Mouse (Mus musculus) MEL (cell line): ENCODE results near the gene Hoxd10. TPM values are rescaled to one million over a fixed set of nuclear protein-coding genes. Genes with fewer than 3 reads are reported as not detected.

ENCODE experiments used
- DNase-seq: peaks from one replicate; pipeline ENCODE4 v3.0.0; 2011; ENCODE audit warnings: low read depth, low spot score
- H3K27ac ChIP-seq: 2 replicates; pipeline ENCODE4 v1.5.1; 2012; ENCODE audit warnings: low read depth, mild to moderate bottlenecking, control low read depth, low read length, moderate library complexity; ENCODE audit not compliant: control insufficient read depth
- H3K27me3 ChIP-seq, 2 experiments: fragments of 150-350 bp in 1 of 2; sonication (generic) in 1 of 2; 2 replicates each; pipeline ENCODE4 v1.6.1; 2012; ENCODE audit warnings: low read length in 2 of 2, mild to moderate bottlenecking in 2 of 2, improper control_type of control experiment in 1 of 2, moderate library complexity in 1 of 2; ENCODE audit not compliant: insufficient read depth in 2 of 2, control insufficient read depth in 1 of 2
- H3K36me3 ChIP-seq, 2 experiments: 2 replicates each; pipeline ENCODE4 v1.6.1; 2012 to 2014; ENCODE audit warnings: low read length in 2 of 2, improper control_type of control experiment in 1 of 2, inconsistent platforms in 1 of 2, mild to moderate bottlenecking in 1 of 2; ENCODE audit not compliant: insufficient read depth in 2 of 2, control insufficient read depth in 1 of 2
- H3K4me1 ChIP-seq, 2 experiments: fragments of 150-350 bp in 1 of 2; sonication (generic) in 1 of 2; 2 replicates each; pipeline ENCODE4 v1.6.1; 2012; ENCODE audit warnings: low read length in 2 of 2, improper control_type of control experiment in 1 of 2, mild to moderate bottlenecking in 1 of 2; ENCODE audit not compliant: insufficient read depth in 2 of 2, control insufficient read depth in 1 of 2
- H3K4me3 ChIP-seq, 2 experiments: fragments of 150-350 bp in 1 of 2; sonication (generic) in 1 of 2; 2 replicates each; pipeline ENCODE4 v1.5.1; 2012; ENCODE audit warnings: low read depth in 2 of 2, low read length in 2 of 2, mild to moderate bottlenecking in 2 of 2, moderate library complexity in 2 of 2, control low read depth in 1 of 2, improper control_type of control experiment in 1 of 2; ENCODE audit not compliant: control insufficient read depth in 1 of 2, insufficient read depth in 1 of 2
- H3K79me2 ChIP-seq: 2 replicates; pipeline ENCODE4 v1.6.1; 2012; ENCODE audit warnings: mild to moderate bottlenecking, low read length, moderate library complexity; ENCODE audit not compliant: control insufficient read depth, poor library complexity, insufficient read depth
- H3K9ac ChIP-seq: 2 replicates; pipeline ENCODE4 v1.6.1; 2012; ENCODE audit warnings: low read depth, mild to moderate bottlenecking, control low read depth, low read length, moderate library complexity; ENCODE audit not compliant: control insufficient read depth, poor library complexity, severe bottlenecking
- H3K9me3 ChIP-seq: fragments of 150-350 bp; sonication (generic); replicated peaks from 2 replicates; pipeline ENCODE4 v1.6.1; 2012; ENCODE audit warnings: mild to moderate bottlenecking, low read length, improper control_type of control experiment, moderate library complexity; ENCODE audit not compliant: insufficient read depth
- BHLHE40 ChIP-seq: IDR thresholded peaks from 2 replicates; pipeline ENCODE4 v1.6.1; 2012; ENCODE audit warnings: low read depth, mild to moderate bottlenecking, inconsistent platforms, low read length, improper control_type of control experiment, borderline replicate concordance
- E2F4 ChIP-seq: IDR thresholded peaks from 2 replicates; pipeline ENCODE4 v1.6.1; 2011; ENCODE audit warnings: low read depth, low read length, improper control_type of control experiment, borderline replicate concordance
- ELF1 ChIP-seq: IDR thresholded peaks from 2 replicates; pipeline ENCODE4 v1.6.1; 2014; ENCODE audit warnings: low read depth, mild to moderate bottlenecking, inconsistent platforms, low read length, improper control_type of control experiment, moderate library complexity
- ETS1 ChIP-seq: IDR thresholded peaks from 2 replicates; pipeline ENCODE4 v1.6.1; 2012; ENCODE audit warnings: low read depth, mild to moderate bottlenecking, inconsistent platforms, low read length, improper control_type of control experiment, moderate library complexity
- GABPA ChIP-seq: IDR thresholded peaks from 2 replicates; pipeline ENCODE4 v1.6.1; 2012; ENCODE audit warnings: low read depth, mild to moderate bottlenecking, inconsistent platforms, low read length, improper control_type of control experiment, moderate library complexity
- GATA1 ChIP-seq: IDR thresholded peaks from 2 replicates; pipeline ENCODE4 v1.6.1; 2011; ENCODE audit warnings: low read depth, low read length, improper control_type of control experiment
- JUND ChIP-seq: IDR thresholded peaks from 2 replicates; pipeline ENCODE4 v1.6.1; 2011; ENCODE audit warnings: low read depth, mild to moderate bottlenecking, improper control_type of control experiment, low read length
- KAT2A ChIP-seq: conservative IDR thresholded peaks from 2 replicates; pipeline ENCODE4 v1.6.1; 2012; ENCODE audit warnings: low read depth, low read length, improper control_type of control experiment, inconsistent platforms
- MXI1 ChIP-seq: IDR thresholded peaks from 2 replicates; pipeline ENCODE4 v1.6.1; 2011; ENCODE audit warnings: mild to moderate bottlenecking, low read depth, low read length, improper control_type of control experiment
- NRF1 ChIP-seq: IDR thresholded peaks from 2 replicates; pipeline ENCODE4 v1.6.1; 2014; ENCODE audit warnings: low read depth, mild to moderate bottlenecking, inconsistent platforms, low read length, improper control_type of control experiment, moderate library complexity; ENCODE audit not compliant: poor library complexity, insufficient read depth, severe bottlenecking
- POLR2AphosphoS5 ChIP-seq: IDR thresholded peaks from 2 replicates; pipeline ENCODE4 v1.6.1; 2012; ENCODE audit warnings: low read depth, borderline replicate concordance, mild to moderate bottlenecking, inconsistent platforms, low read length, moderate library complexity, mixed read lengths
- RCOR1 ChIP-seq: IDR thresholded peaks from 2 replicates; pipeline ENCODE4 v1.6.1; 2012; ENCODE audit warnings: low read depth, mild to moderate bottlenecking, inconsistent platforms, low read length, improper control_type of control experiment
- TAL1 ChIP-seq: IDR thresholded peaks from 2 replicates; pipeline ENCODE4 v1.6.1; 2012; ENCODE audit warnings: mild to moderate bottlenecking, inconsistent platforms, low read length, moderate library complexity, mixed read lengths
- TBP ChIP-seq: IDR thresholded peaks from 2 replicates; pipeline ENCODE4 v1.8.0; 2011; ENCODE audit warnings: low read depth, low read length, improper control_type of control experiment
- TCF12 ChIP-seq: IDR thresholded peaks from 2 replicates; pipeline ENCODE4 v1.6.1; 2014; ENCODE audit warnings: low read depth, mild to moderate bottlenecking, inconsistent platforms, low read length, improper control_type of control experiment, moderate library complexity
- USF1 ChIP-seq: IDR thresholded peaks from 2 replicates; pipeline ENCODE4 v1.6.1; 2014; ENCODE audit warnings: low read depth, mild to moderate bottlenecking, inconsistent platforms, low read length, improper control_type of control experiment, moderate library complexity
- ZC3H11A ChIP-seq: IDR thresholded peaks from 2 replicates; pipeline ENCODE4 v1.6.1; 2012; ENCODE audit warnings: low read depth, mild to moderate bottlenecking, inconsistent platforms, low read length, improper control_type of control experiment
- ZKSCAN1 ChIP-seq: IDR thresholded peaks from 2 replicates; pipeline ENCODE4 v1.6.1; 2012; ENCODE audit warnings: low read depth, mild to moderate bottlenecking, inconsistent platforms, low read length, improper control_type of control experiment, moderate library complexity
- ZNF384 ChIP-seq: IDR thresholded peaks from 2 replicates; pipeline ENCODE4 v1.6.1; 2012; ENCODE audit warnings: low read depth, mild to moderate bottlenecking, inconsistent platforms, low read length, improper control_type of control experiment
- polyA plus RNA-seq, 2 experiments: library from polyadenylated mRNA; stranded (reverse) in 1 of 2; unstranded in 1 of 2; fragments of >175 nt in 1 of 2; fragments of >200 nt in 1 of 2; gene quantifications; 2 replicates each; pipeline versions ENCODE4 v1.2.1 to v1.2.4; 2012; ENCODE audit warnings: low replicate concordance in 2 of 2, low read depth in 1 of 2; ENCODE audit not compliant: insufficient read length in 2 of 2, insufficient read depth in 1 of 2, missing spikeins in 1 of 2
- total RNA-seq: library from RNA; depleted of rRNA; stranded (reverse); fragments of 300-350 nt; gene quantifications from 2 replicates; pipeline ENCODE4 v1.2.3, GENCODE M21; 2012; rRNA removed

The Hoxd10 gene
- total RNA-seq, result not detected in 2 replicates
- polyA plus RNA-seq, result not detected

DNA sequence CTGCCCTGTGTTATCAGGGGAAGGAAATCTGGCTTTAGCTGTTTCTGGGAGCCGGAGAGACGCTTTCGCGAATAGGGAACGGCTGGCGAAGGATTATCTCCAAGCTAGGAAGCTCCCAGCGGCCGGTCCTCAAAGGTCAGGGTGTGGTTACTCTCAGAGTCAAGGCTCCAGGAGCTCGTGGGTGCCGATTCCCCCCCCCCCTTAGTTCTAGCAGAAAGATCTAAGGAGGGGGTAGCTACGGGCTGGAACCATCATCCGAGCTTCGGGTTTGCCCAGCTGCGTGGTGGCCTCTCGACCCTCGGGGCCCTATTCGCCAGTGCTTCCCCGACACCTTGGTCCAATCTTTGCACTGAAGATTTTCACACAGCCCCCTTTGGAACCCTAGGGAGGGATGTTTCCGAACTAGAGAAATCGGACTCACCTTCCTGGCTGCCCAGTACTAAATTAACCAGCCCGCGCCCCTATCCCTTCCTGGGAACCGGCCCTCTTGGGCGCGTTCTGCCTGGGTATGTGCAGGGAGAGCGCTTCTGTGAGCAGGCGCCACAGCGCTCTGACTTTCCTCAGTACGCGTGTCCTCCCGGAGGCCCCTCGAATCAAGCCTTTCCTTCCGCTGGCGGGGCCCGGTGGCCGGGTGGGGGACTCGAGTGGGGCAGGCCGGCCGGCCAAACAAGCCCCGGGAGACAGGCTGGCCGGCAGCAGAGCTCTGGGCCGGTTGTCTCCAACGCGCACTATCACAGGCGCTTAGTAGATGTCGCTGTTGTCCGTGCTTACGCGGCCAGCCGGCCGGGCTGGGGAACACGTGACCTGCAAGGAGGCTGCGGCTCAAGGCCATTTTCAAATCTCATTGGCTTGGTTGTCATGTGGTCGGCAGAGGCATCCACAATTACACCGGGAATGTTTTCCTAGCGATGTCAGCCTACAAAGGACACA, at the start of gene Hoxd10:
TSS of gene Hoxd10 (plus strand) at position 903 of the 930 bp plus-strand sequence.
- H3K27me3 ChIP-seq, result no peaks in the 10 kb centered on the region; a peak in 1 of 4 replicates
- DNase-seq, result no peak
- TF ChIP-seq TCF12 (no peak), RCOR1 (no peak), E2F4 (no peak), TAL1 (no peak), USF1 (no peak), KAT2A (no peak), TBP (no peak), MXI1 (no peak), ZKSCAN1 (no peak), NRF1 (no peak), JUND (no peak), ELF1 (no peak), POLR2AphosphoS5 (no peak), GABPA (no peak), ZNF384 (no peak), BHLHE40 (no peak)
- no peak within 1 kb of the TSS for H3K4me3 ChIP-seq
- H3K4me1 ChIP-seq, result no peaks in the 10 kb centered on the region
- no peaks in the 10 kb centered on the region for H3K9me3 ChIP-seq
- H3K79me2 ChIP-seq, result no peaks in the 10 kb centered on the region
- H3K27ac ChIP-seq, result no peak within 1 kb of the TSS
- no peaks in the 10 kb centered on the region for H3K36me3 ChIP-seq
- H3K9ac ChIP-seq, result no peak within 1 kb of the TSS

DNA sequence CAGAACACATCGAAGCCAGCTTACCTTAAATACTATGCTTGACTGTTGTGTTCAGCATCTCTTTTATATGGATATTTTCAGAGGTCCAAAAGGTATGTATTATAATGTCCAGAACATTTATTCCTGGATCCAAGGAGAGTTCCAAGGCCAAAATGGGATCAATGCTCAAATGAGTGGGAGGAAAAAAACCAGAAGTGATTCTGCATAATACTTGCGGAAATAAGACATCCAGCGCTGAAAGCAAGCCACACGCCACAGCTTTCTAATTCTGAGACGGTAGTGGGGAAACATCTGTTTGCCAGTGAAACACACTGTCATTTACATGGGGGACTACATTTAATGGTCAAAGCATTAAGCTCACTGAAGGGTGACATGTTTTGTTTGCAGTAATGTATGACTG, 49.3 kb upstream of the Hoxd10 start:
- no peak overlapping the region for H3K4me3 ChIP-seq
- TF ChIP-seq ETS1 (no peak), ZC3H11A (no peak), JUND (no peak), GATA1 (no peak)
- H3K9ac ChIP-seq, result no peak overlapping the region
- DNase-seq, result no peak
- H3K27ac ChIP-seq, result no peak overlapping the region
- no peaks in the 10 kb centered on the region for H3K79me2 ChIP-seq
- H3K4me1 ChIP-seq, result no peaks in the 10 kb centered on the region
- no peaks in the 10 kb centered on the region for H3K27me3 ChIP-seq
- no peaks in the 10 kb centered on the region for H3K9me3 ChIP-seq
- no peaks in the 10 kb centered on the region for H3K36me3 ChIP-seq
